Mouse (Mus musculus): Measurements from ENCODE around the gene Mrpl58. TPM values are rescaled to one million over a fixed set of nuclear protein-coding genes. Genes with fewer than 3 reads are reported as not detected.

Gene Mrpl58
- polyA plus RNA-seq, 1 experiment from 2014 or later, result 104 TPM

DNA sequence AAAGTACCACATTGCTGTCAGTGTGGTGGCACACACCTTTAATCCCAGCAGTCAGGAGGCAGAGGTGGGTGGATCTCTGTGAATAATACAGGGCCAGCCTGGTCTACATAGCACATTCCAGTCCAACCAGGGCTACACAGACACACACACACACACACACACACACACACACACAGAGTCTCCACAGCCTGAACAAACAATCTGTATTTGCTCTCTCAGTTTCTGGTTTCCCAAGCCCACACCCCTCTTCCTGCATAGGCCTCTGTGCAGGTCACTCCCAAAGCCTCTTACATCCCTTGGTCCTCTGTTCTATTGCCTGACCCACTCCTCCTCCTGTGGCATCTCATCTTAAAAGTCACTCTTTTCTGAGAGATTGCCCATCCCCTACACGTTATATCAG lies 31.5 kb upstream of the Mrpl58 start:
- 46% methylated on average over 1 of the region's 1 CpGs for WGBS (ENCODE audit: insufficient replicate concordance)
- Histone ChIP-seq H3K27ac (no peak overlapping the region), H3K4me3 (replicated peaks) (no peak overlapping the region), H3K27me3 (peaks cover 95% of the 10 kb centered on the region), H3K4me1 (replicated peaks) (peaks cover 12% of the 10 kb centered on the region), H3K36me3 (no peaks in the 10 kb centered on the region), H3K9me3 (replicated peaks) (no peaks in the 10 kb centered on the region), H3K4me2 (no peak overlapping the region), H3K9ac (no peak overlapping the region)
- ATAC-seq (ENCODE audit: low read depth) (no peak), DNase-seq (no peak)

DNA sequence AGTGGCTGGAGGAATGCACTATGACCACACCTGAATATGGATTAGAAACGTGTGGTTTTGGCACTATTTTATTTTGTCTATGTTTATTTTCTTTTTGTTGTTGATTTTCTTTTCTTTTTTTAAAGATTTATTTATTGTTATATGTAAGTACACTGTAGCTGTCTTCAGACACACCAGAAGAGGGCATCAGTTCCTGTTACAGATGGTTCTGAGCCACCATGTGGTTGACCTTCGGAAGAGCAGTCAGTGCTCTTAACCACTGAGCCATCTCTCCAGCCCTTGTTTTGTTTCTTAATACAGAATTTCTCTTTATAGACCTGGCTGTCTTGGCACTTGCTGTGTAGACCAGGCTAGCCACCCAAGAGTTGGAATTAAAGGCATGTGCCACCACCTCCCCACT lies 30.8 kb upstream of the Mrpl58 start:
- Histone ChIP-seq H3K27ac (no peak overlapping the region), H3K9ac (no peak overlapping the region), H3K4me3 (replicated peaks) (no peak overlapping the region), H3K4me2 (no peak overlapping the region), H3K27me3 (peaks cover 91% of the 10 kb centered on the region), H3K4me1 (replicated peaks) (peaks cover 5% of the 10 kb centered on the region), H3K9me3 (replicated peaks) (no peaks in the 10 kb centered on the region), H3K36me3 (no peaks in the 10 kb centered on the region)
- WGBS (ENCODE audit: insufficient replicate concordance), result 37% methylated on average over 2 of the region's 2 CpGs
- ATAC-seq (ENCODE audit: low read depth) (no peak), DNase-seq (no peak)

DNA sequence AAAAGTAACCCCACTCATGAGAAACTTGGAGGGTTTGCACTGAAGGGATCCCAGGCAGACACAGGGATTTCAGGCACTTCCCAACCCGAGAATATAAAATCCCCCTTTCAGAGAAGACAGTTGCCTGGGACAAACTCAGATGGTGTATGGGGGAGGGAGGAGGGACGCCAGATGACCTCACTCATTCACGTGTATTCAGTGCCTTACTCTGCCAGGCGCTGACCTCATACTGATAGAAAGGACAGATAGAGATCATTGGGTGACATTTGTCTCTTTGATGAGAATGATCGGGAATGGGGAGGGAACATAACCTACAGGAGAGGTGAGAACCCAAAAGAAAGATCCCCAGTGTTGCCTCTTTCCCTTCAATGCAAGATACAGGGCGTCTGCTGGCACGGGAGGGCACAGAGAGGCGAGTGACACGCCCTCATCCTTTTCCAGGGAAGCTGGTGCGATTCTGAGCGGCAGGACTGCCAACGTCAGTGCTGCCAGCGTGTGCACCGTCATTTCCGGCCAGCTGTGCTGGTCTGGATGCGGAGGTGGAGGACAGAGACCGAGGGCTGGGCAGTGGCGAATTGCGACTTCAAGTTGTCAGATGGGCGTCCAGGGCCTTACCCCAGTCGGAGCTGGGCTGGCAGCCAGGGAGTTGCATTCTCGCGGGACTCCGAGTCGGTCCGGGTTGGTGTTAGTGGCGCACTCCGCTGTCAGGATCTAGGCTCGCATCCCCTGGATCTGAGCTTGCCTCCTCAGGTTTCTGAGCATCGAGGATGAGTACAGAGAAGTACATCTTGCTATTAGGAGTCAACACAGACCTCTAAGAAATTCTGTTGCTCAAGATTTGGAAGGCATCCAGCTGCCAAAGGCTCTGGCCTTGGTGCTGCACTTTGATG lies 29.5 kb upstream of the Mrpl58 start:
- peaks cover 80% of the 10 kb centered on the region for H3K27me3 ChIP-seq
- H3K9me3 ChIP-seq (replicated peaks), result no peaks in the 10 kb centered on the region
- no peak overlapping the region for H3K27ac ChIP-seq
- peak overlapping the region; percentile 26 for H3K4me3 ChIP-seq (replicated peaks)
- ATAC-seq (ENCODE audit: low read depth) (no peak), DNase-seq (no peak)
- H3K9ac ChIP-seq, result 0 out of 2 replicates have a peak overlapping the region, but pooled peaks have one; percentile 9
- H3K4me1 ChIP-seq (replicated peaks), result peaks cover 5% of the 10 kb centered on the region
- WGBS (ENCODE audit: insufficient replicate concordance), result 2% methylated on average over 30 of the region's 30 CpGs
- no peaks in the 10 kb centered on the region for H3K36me3 ChIP-seq
- peak overlapping the region; percentile 47 for H3K4me2 ChIP-seq

DNA sequence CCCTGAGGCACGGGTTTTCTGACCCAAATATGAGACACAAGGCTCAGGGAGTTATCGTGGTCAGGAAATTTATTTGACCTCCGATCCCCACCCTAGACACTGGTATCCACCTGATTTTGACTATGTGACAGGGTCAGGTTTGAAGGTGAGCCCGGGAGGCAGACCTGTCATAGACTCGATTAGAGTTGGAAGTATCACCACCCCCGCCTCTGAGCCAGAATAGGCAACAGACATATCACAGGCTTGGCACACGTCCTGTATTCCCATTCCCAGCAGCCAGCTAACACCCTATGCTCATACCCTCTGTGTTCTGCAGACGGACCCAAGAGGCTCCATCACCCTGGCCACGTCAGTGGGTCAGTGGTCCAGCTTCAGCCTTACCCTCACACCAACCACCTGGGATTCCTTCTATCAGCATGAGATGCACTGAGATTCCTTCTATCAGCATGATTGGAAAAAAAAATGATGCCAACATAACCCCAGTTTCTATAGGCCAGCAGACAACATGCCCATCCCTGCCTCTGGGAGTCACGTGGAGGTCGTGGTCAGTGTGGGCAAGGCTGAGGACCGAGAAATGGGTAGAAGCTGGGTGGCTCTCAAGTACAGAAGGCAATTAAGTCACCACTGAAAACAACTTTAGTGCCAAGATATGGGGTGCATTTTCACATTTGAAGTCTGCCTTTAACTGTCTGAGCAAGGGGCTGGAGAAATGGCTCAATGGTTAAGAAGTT lies 28.7 kb upstream of the Mrpl58 start:
- no peak for ATAC-seq (ENCODE audit: low read depth)
- Histone ChIP-seq H3K4me3 (replicated peaks) (no peak overlapping the region), H3K27me3 (peaks cover 78% of the 10 kb centered on the region), H3K9ac (no peak overlapping the region), H3K9me3 (replicated peaks) (no peaks in the 10 kb centered on the region), H3K36me3 (no peaks in the 10 kb centered on the region), H3K4me1 (replicated peaks) (peaks cover 5% of the 10 kb centered on the region), H3K4me2 (no peak overlapping the region), H3K27ac (no peak overlapping the region)
- no peak for DNase-seq
- 44% methylated on average over 12 of the region's 12 CpGs for WGBS (ENCODE audit: insufficient replicate concordance)

DNA sequence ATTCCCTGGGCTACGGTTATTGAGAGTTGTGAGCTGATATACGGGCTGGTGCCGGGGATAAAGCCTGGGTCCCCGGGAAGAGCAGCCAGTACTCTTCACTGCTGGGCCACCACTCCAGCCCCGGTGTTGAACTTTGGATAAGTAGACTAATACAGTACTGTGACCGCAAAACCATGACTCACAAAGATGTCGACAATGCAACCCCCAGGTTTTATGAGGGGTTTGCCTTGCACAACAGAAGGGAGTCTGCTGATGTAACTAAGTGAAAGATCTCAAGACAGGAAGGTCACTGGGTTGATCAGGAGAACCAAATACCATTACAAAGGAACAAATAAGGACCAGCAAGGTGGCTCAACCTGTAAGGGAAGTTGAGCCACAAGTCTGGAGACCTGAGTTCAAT lies 26.8 kb upstream of the Mrpl58 start:
- no peaks in the 10 kb centered on the region for H3K9me3 ChIP-seq (replicated peaks)
- WGBS (ENCODE audit: insufficient replicate concordance), result 40% methylated on average over 7 of the region's 7 CpGs
- peaks cover 79% of the 10 kb centered on the region for H3K27me3 ChIP-seq

DNA sequence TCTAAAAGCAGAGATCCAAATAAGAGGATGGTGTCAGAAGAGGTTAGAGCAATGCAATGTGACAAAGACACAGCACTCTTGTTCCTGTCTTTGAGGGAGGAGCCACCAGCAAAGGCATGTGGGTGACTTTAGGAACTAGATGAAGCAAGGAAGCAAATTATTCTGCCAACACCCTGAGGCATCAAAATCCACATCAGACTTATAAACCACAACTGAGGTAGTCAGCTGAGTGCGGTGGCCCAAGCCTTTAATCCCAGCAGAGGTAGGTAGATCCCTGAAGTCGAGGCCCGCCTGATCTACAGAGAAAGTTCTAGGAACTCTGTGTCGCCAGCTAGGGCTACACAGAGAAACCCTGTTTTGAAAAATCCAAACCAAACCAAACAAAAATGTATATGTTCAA lies 26.3 kb upstream of the Mrpl58 start:
- no peak overlapping the region for H3K9ac ChIP-seq
- H3K27me3 ChIP-seq, result peaks cover 79% of the 10 kb centered on the region
- H3K9me3 ChIP-seq (replicated peaks), result no peaks in the 10 kb centered on the region
- no peak overlapping the region for H3K4me2 ChIP-seq
- H3K4me3 ChIP-seq (replicated peaks), result no peak overlapping the region
- peaks cover 5% of the 10 kb centered on the region for H3K4me1 ChIP-seq (replicated peaks)
- 67% methylated on average over 4 of the region's 4 CpGs for WGBS (ENCODE audit: insufficient replicate concordance)
- ATAC-seq (ENCODE audit: low read depth) (no peak), DNase-seq (no peak)
- no peaks in the 10 kb centered on the region for H3K36me3 ChIP-seq
- no peak overlapping the region for H3K27ac ChIP-seq

More for the DNA sequence above, 26.8 kb upstream of the Mrpl58 start:
- Histone ChIP-seq H3K36me3 (no peaks in the 10 kb centered on the region), H3K27ac (no peak overlapping the region), H3K4me3 (replicated peaks) (no peak overlapping the region), H3K9ac (no peak overlapping the region), H3K4me2 (no peak overlapping the region), H3K4me1 (replicated peaks) (peaks cover 5% of the 10 kb centered on the region)
- ATAC-seq (ENCODE audit: low read depth), result no peak
- DNase-seq, result no peak

DNA sequence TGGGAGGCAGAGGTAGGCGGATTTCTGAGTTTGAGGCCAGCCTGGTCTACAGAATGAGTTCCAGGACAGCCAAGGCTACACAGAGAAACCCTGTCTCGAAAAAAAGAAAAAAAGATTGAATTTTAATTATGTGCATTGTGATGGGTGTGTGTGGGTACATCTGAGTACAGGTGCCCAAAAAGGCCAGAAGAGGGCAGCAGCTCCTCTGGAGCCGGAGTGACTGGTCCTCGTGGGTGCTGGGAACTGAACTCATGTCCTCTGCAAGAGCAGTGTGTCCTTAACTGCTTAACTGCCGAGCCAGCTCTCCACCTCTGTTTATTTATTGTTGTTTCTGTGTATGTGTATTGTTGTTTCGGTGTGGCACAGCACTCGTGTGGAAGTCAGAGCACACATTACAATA lies 25.7 kb upstream of the Mrpl58 start:
- no peak overlapping the region for H3K9ac ChIP-seq
- H3K27ac ChIP-seq, result no peak overlapping the region
- 72% methylated on average over 7 of the region's 7 CpGs for WGBS (ENCODE audit: insufficient replicate concordance)
- H3K4me2 ChIP-seq, result no peak overlapping the region
- H3K27me3 ChIP-seq, result peaks cover 79% of the 10 kb centered on the region
- H3K9me3 ChIP-seq (replicated peaks), result no peaks in the 10 kb centered on the region
- H3K36me3 ChIP-seq, result no peaks in the 10 kb centered on the region
- DNase-seq (no peak), ATAC-seq (ENCODE audit: low read depth) (no peak)
- no peak overlapping the region for H3K4me3 ChIP-seq (replicated peaks)
- peaks cover 5% of the 10 kb centered on the region for H3K4me1 ChIP-seq (replicated peaks)

DNA sequence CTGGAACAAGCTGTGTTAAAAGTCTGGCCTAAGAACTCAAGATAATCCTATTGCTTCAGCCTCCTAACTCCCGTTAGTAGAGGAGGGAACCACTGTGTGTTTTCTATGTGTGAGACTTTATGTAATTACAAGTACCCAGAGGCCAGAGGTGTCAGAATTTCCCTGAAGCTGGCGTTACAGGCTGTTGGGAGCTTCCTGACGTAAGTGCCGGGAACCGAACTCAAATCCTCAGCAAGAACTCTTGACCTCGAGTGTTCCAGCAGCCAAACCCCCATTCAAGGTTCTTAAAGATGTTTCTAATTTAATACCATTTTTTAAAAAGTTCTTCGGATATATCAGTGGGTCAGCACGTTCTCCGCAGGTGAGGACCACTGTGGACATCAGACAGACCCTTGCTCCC lies 22.3 kb upstream of the Mrpl58 start:
- Histone ChIP-seq H3K27ac (no peak overlapping the region), H3K9me3 (replicated peaks) (no peaks in the 10 kb centered on the region), H3K27me3 (peaks cover 77% of the 10 kb centered on the region), H3K36me3 (no peaks in the 10 kb centered on the region), H3K4me2 (peak overlapping the region; percentile 70), H3K4me3 (replicated peaks) (peak overlapping the region; percentile 60), H3K9ac (no peak overlapping the region), H3K4me1 (replicated peaks) (no peaks in the 10 kb centered on the region)
- DNase-seq (no peak), ATAC-seq (ENCODE audit: low read depth) (no peak)
- 36% methylated on average over 9 of the region's 9 CpGs for WGBS (ENCODE audit: insufficient replicate concordance)

DNA sequence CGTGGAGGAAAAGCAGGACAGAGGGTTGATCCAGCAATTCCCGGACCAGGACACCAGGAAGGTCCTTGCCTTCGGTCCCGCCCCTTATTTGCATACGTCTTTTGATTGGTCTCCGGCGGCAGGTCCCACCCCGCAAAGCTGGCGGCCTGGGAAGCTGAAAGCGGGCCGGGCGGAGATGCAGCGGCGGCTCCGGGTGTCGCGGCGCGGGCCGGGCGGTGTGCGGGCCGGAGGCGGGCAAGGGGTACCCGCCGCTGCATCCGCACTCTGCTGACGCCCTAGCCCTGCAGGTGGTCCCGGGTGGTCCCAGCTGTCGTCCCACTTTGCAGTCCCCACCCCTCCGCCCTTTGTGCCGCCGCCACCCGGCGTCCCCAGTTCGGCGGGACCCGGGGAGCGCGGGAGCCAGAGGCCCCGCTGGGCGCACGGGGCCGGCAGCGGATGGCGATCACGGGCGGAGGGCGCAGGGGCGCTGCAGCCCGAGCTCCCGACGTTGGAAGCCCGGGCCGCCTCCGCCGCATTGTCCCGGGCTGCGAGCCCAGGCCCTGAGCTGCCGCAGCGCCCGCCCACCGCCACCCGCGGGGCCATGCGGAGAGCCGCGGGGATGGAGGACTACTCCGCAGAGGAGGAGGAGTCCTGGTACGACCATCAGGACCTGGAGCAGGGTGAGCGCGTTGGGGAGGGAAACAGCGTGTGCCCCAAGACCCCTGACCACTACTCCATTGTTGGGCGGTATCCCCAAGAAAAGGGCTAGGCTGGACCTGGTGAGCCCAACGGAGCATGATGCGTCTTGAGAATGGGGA lies 21.6 kb upstream of the Mrpl58 start, which contains the start of gene Cdr2l:
Cdr2l (plus strand) TSS at position 174 of the 797 bp plus-strand sequence.
- Histone ChIP-seq H3K4me3 (replicated peaks) (peak within 1 kb of the TSS; percentile 60), H3K4me2 (peak within 1 kb of the TSS; percentile 70), H3K27ac (no peak within 1 kb of the TSS), H3K27me3 (peaks cover 76% of the 10 kb centered on the region), H3K36me3 (no peaks in the 10 kb centered on the region), H3K4me1 (replicated peaks) (no peaks in the 10 kb centered on the region), H3K9ac (peak within 1 kb of the TSS; percentile 59), H3K9me3 (replicated peaks) (no peaks in the 10 kb centered on the region)
- DNase-seq (peak; percentile 29), ATAC-seq (ENCODE audit: low read depth) (peak; percentile 61)
- WGBS (ENCODE audit: insufficient replicate concordance), result 1% methylated on average over 76 of the region's 76 CpGs

DNA sequence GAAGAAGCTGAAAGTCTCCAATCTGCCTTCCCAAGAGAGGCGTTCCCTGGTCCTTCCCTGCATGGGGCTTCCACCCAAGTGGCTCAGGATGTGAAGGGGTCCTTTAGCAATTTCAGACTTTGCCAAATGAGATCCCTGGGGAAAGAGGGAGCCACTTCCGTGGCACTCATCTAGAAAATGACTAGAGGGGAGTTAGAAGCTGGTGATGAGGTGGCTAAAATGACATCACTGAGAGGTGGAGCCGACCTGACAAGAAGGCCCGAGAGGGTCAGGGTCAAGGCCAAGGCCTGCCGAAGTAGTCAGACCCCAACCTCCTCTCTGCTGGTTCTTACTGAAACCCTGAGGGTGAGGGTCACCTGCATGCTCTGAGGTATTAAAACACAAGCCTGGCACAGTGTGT lies 20.7 kb upstream of the Mrpl58 start:
- peak overlapping the region; percentile 70 for H3K4me2 ChIP-seq
- H3K27me3 ChIP-seq, result peaks cover 73% of the 10 kb centered on the region
- no peaks in the 10 kb centered on the region for H3K9me3 ChIP-seq (replicated peaks)
- 0 out of 2 replicates have a peak overlapping the region, but pooled peaks have one; percentile 59 for H3K9ac ChIP-seq
- H3K4me3 ChIP-seq (replicated peaks), result peak overlapping the region; percentile 60
- no peaks in the 10 kb centered on the region for H3K36me3 ChIP-seq
- 30% methylated on average over 5 of the region's 5 CpGs for WGBS (ENCODE audit: insufficient replicate concordance)
- H3K4me1 ChIP-seq (replicated peaks), result no peaks in the 10 kb centered on the region
- ATAC-seq (ENCODE audit: low read depth) (no peak), DNase-seq (no peak)
- H3K27ac ChIP-seq, result no peak overlapping the region
